Mouse (Mus musculus) stomach, postnatal 0 days (tissue): ENCODE measurements around the gene Sla2.

ENCODE experiments used
- CTCF ChIP-seq: IDR thresholded peaks from 2 replicates; pipeline ENCODE4 v1.5.1; 2016; ENCODE audit warnings: antibody characterized with exemption, low read depth, mild to moderate bottlenecking, moderate library complexity
- EP300 ChIP-seq: optimal IDR thresholded peaks from 2 replicates; pipeline ENCODE3; 2016; ENCODE audit warnings: antibody characterized with exemption

DNA sequence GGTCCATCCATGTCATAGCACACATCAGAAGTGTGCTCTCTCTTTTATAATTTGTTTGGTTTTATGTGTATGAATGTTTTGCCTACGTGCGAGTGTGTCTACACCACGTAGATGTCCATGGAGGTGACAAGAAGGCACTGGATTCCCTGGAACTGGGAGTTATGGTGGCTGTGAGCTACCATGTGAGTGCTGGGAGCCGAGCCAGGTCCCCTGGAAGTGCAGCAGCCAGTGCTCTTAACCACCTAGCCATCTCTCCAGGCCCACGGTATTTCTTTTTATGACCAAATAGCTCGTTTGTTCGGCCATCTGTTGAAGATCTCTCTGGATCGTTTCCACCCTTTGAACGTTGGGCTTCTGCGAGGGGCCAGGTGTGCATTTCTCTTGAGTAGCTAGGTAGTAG lies 43.7 kb downstream of the Sla2 start:
- TF ChIP-seq CTCF (no peak), EP300 (no peak)
